Mouse (Mus musculus) neutrophil, adult 5-6 weeks (primary cell): ENCODE results near the gene Fam160a1. TPM values are rescaled to one million over a fixed set of nuclear protein-coding genes. Genes with fewer than 3 reads are reported as not detected.

Source experiments
- ATAC-seq: fragments of 151-379, 151-347 bp; 2 replicates; pipeline ENCODE4 v1.8.0; 2017; ENCODE audit warnings: mild to moderate bottlenecking, moderate TSS enrichment; ENCODE audit not compliant: insufficient number of reproducible peaks, poor library complexity, low FRiP score, severe bottlenecking; ENCODE audit errors: extremely low read depth
- total RNA-seq: library from RNA; stranded (forward); fragments of 200-1000 nt; gene quantifications from 2 replicates; pipeline ENCODE4 v1.2.3, GENCODE M21; 2017

The Fam160a1 gene
- total RNA-seq, 1 experiment from 2014 or later, result 0.81 TPM

GRCm38 (mm10) chr3:85661926-85662813 lies 154.9 kb downstream of the Fam160a1 start:
- ATAC-seq, result no peak

- ATAC-seq, result no peak
These were observed 157.4 kb downstream of the Fam160a1 start for GRCm38 (mm10) chr3:85659681-85660080.

- no peak for ATAC-seq
These were observed 161.6 kb downstream of the Fam160a1 start for GRCm38 (mm10) chr3:85655538-85655937.

- no peak for ATAC-seq
These were observed 164.1 kb downstream of the Fam160a1 start for GRCm38 (mm10) chr3:85652727-85653665.

GRCm38 (mm10) chr3:85649176-85649575 lies 167.9 kb downstream of the Fam160a1 start:
- no peak for ATAC-seq

- no peak for ATAC-seq
These were observed 171.5 kb downstream of the Fam160a1 start for GRCm38 (mm10) chr3:85645517-85646004.

- no peak for ATAC-seq
These were observed 172.3 kb downstream of the Fam160a1 start for GRCm38 (mm10) chr3:85644814-85645213.

- ATAC-seq, result no peak
These were observed 175.3 kb downstream of the Fam160a1 start for GRCm38 (mm10) chr3:85641751-85642150.

- ATAC-seq, result no peak
These were observed 180.2 kb downstream of the Fam160a1 start for GRCm38 (mm10) chr3:85636716-85637447.

- no peak for ATAC-seq
These were observed 181.5 kb downstream of the Fam160a1 start for GRCm38 (mm10) chr3:85635591-85635990.

- no peak for ATAC-seq
These were observed 182.0 kb downstream of the Fam160a1 start for GRCm38 (mm10) chr3:85635126-85635419.

GRCm38 (mm10) chr3:85634389-85635125 lies 182.5 kb downstream of the Fam160a1 start:
- no peak for ATAC-seq

GRCm38 (mm10) chr3:85633733-85634132 lies 183.4 kb downstream of the Fam160a1 start:
- no peak for ATAC-seq

GRCm38 (mm10) chr3:85629895-85630510 lies 187.1 kb downstream of the Fam160a1 start:
- no peak for ATAC-seq

- ATAC-seq, result no peak
These were observed 197.3 kb downstream of the Fam160a1 start for GRCm38 (mm10) chr3:85619751-85620150.

GRCm38 (mm10) chr3:85619345-85619744 lies 197.7 kb downstream of the Fam160a1 start:
- ATAC-seq, result no peak

- no peak for ATAC-seq
These were observed 198.2 kb downstream of the Fam160a1 start for GRCm38 (mm10) chr3:85618885-85619284.

- no peak for ATAC-seq
These were observed 200.7 kb downstream of the Fam160a1 start for GRCm38 (mm10) chr3:85616389-85616788.
